In the genomic region with DNA sequence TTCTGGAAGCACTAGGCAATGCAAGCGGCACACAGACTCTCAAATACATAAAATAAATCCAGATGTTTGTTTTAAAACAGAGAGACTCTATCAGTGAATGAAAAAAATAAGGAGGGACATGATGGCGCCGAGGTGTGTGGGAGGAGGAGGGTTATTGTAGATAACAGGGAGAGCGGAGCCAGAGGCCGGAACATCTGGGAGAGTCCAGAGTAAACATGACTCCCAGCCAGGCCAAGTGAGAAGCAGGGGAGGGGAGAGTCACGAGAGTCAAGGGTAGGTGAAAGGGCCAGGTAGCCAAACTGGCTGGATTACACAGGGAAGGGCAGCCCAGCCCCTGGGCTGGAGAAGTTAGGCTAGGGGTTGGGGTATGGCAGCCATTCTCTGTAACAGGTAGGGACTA, we compare ENCODE assay signal across 8 mouse cellular contexts.
"Had no signal": no experiment of that assay in that cellular context is flagged by ENCODE, and none has a peak within 500 bp of the region (broad histone marks: within the 10 kb centered on the region; RNA-seq: fewer than 3 reads in every experiment).

No protein-coding gene starts in this region.

- DNase-seq: kidney, adult 11 months; kidney, postnatal 10 days; thymus, postnatal 36 days had no signal

- H3K4me3 ChIP-seq: limb, embryonic 15.5 days; lung, embryonic 15.5 days; midbrain, embryonic 13.5 days had no signal

- H3K9ac ChIP-seq: limb, embryonic 15.5 days; lung, embryonic 15.5 days; midbrain, embryonic 13.5 days had no signal

- ATAC-seq: hindbrain, embryonic 16.5 days; inflammation-experienced regulatory T-cells, adult 6 months; midbrain, embryonic 13.5 days had no signal

- H3K27me3 ChIP-seq: limb, embryonic 15.5 days; lung, embryonic 15.5 days; midbrain, embryonic 13.5 days had no signal

- H3K27ac ChIP-seq: limb, embryonic 15.5 days; lung, embryonic 15.5 days; midbrain, embryonic 13.5 days had no signal

- H3K4me2 ChIP-seq: limb, embryonic 15.5 days; lung, embryonic 15.5 days; midbrain, embryonic 13.5 days had no signal

- H3K9me3 ChIP-seq: limb, embryonic 15.5 days; lung, embryonic 15.5 days; midbrain, embryonic 13.5 days had no signal
